Comparison of ENCODE assay signal across 9 mouse cellular contexts in genomic region chr15:84714730-84715129, GRCm38 (mm10). TPM values are rescaled to one million over a fixed set of nuclear protein-coding genes. Genes with fewer than 3 reads are reported as not detected.
DNase-seq lines count a peak whose midpoint lies in the region; ATAC-seq and TF ChIP-seq lines count a peak whose summit lies in the region.
"Had no signal": no experiment of that assay in that cellular context is flagged by ENCODE, and none has a peak within 500 bp of the region (broad histone marks: within the 10 kb centered on the region; RNA-seq: fewer than 3 reads in every experiment).

No protein-coding gene starts in this region.

- peak; percentile 30 to 32 for DNase-seq in B cell, adult 2 months
- peak; percentile 46 for DNase-seq in WW6 (ENCODE audit: low read depth, low spot score)
- DNase-seq in forebrain, embryonic 10.5 days (ENCODE audit: extremely low spot score, low spot score) = peak; percentile 71
- peak; percentile 94 for DNase-seq in heart, postnatal 0 days (ENCODE audit: low spot score)
- DNase-seq in kidney, postnatal 25 days = peak; percentile 84 to 94
- peak; percentile 46 to 56 for DNase-seq in spleen, postnatal 36 days (ENCODE audit: low spot score in 2 of 2)

- peaks cover 20% of the 10 kb centered on the region for H3K4me1 ChIP-seq in forebrain, embryonic 10.5 days
- peaks cover 26% of the 10 kb centered on the region for H3K4me1 ChIP-seq in heart, postnatal 0 days (ENCODE audit: control insufficient read depth, insufficient read depth)

- WGBS in forebrain, embryonic 10.5 days = 2% methylated on average over 17 of the region's 17 CpGs
- under 1% methylated on average over 17 of the region's 17 CpGs for WGBS in heart, postnatal 0 days

- H3K27me3 ChIP-seq in forebrain, embryonic 10.5 days (ENCODE audit: poor library complexity, severe bottlenecking) = peaks cover 57% of the 10 kb centered on the region
- H3K27me3 ChIP-seq in heart, postnatal 0 days (ENCODE audit: control insufficient read depth, insufficient read depth, low read length) = no peaks in the 10 kb centered on the region

- H3K36me3 ChIP-seq in forebrain, embryonic 10.5 days (replicated peaks) = no peaks in the 10 kb centered on the region
- H3K36me3 ChIP-seq in heart, postnatal 0 days (replicated peaks; ENCODE audit: control insufficient read depth, insufficient read depth, low read length) = no peaks in the 10 kb centered on the region

- peak; percentile 85 for TF ChIP-seq EP300 in heart, postnatal 0 days (IDR thresholded peaks at IDR 0.05; ENCODE audit: low read depth)

- H3K27ac ChIP-seq in forebrain, embryonic 10.5 days = peak overlapping the region; percentile 80
- H3K27ac ChIP-seq in heart, postnatal 0 days (ENCODE audit: low read depth) = peak overlapping the region; percentile 88

- peak; percentile 89 for ATAC-seq in heart, postnatal 0 days (ENCODE audit: insufficient read depth, low read depth)
- ATAC-seq in megakaryocyte progenitor cell, adult 5-6 weeks (replicated peaks; ENCODE audit: poor library complexity) = peak; percentile 90
- no peak for ATAC-seq in erythroid progenitor cell, adult 5-6 weeks (replicated peaks; ENCODE audit: low FRiP score, poor library complexity, severe bottlenecking)

- H3K4me2 ChIP-seq in heart, postnatal 0 days (ENCODE audit: low read depth, low read length) = peak overlapping the region; percentile 47

- H3K9me3 ChIP-seq in forebrain, embryonic 10.5 days = no peaks in the 10 kb centered on the region
- H3K9me3 ChIP-seq in heart, postnatal 0 days (replicated peaks; ENCODE audit: control insufficient read depth, low read length) = no peaks in the 10 kb centered on the region

- H3K9ac ChIP-seq in heart, postnatal 0 days (replicated peaks; ENCODE audit: low read depth, low read length) = peak overlapping the region; percentile 13; the same call in 1 of the 2 replicates

- H3K4me3 ChIP-seq in forebrain, embryonic 10.5 days = peak overlapping the region; percentile 38
- peak overlapping the region; percentile 18 for H3K4me3 ChIP-seq in heart, postnatal 0 days (ENCODE audit: low read depth, low read length)
- H3K4me3 ChIP-seq: erythroblast, embryonic 14.5 days had no signal

- peak; percentile 8; the same call in 1 of the 2 replicates for TF ChIP-seq CTCF in heart, postnatal 0 days (IDR thresholded peaks at IDR 0.05; ENCODE audit: low read depth)

RNA-seq across cellular contexts. Expression of gene Arhgap8, which starts 5.1 kb away (rescaled TPM):
- 2.1 and 2.2 TPM in 2 replicates for polyA plus RNA-seq in forebrain, embryonic 10.5 days (2016; fragmentation: Nextera tagmentation; extraction: Ambion mirVana)
- 3.7 TPM in 1 of 2 replicates, not detected in the other for total RNA-seq in heart, postnatal 0 days (2014; rRNA removed; ENCODE audit: low replicate concordance)
- polyA plus RNA-seq in heart, postnatal 0 days (2015; fragmentation: Nextera tagmentation; extraction: Ambion mirVana) = 1.2 and 1.3 TPM in 2 replicates
- not detected in 2 replicates for total RNA-seq in megakaryocyte progenitor cell, adult 5-6 weeks (2015)
- total RNA-seq in megakaryocyte progenitor cell, adult 5-6 weeks (2017) = not detected in 2 replicates
- total RNA-seq in erythroid progenitor cell, adult 5-6 weeks (2015; ENCODE audit: low replicate concordance) = not detected in 2 replicates
- not detected in 2 replicates for total RNA-seq in erythroid progenitor cell, adult 5-6 weeks (2017; ENCODE audit: low replicate concordance)
- polyA plus RNA-seq: erythroblast, embryonic 14.5 days had no signal

RNA-seq across cellular contexts. Expression of gene Prr5, which starts 45.3 kb away (rescaled TPM):
- 14.1 and 14.3 TPM in 2 replicates for polyA plus RNA-seq in forebrain, embryonic 10.5 days (2016; fragmentation: Nextera tagmentation; extraction: Ambion mirVana)
- 7.3 and 14.8 TPM in 2 replicates for total RNA-seq in heart, postnatal 0 days (2014; rRNA removed; ENCODE audit: low replicate concordance)
- 5.6 and 6.5 TPM in 2 replicates for polyA plus RNA-seq in heart, postnatal 0 days (2015; fragmentation: Nextera tagmentation; extraction: Ambion mirVana)
- 10.0 and 11.1 TPM in 2 replicates for total RNA-seq in megakaryocyte progenitor cell, adult 5-6 weeks (2015)
- 3.7 and 7.6 TPM in 2 replicates for total RNA-seq in megakaryocyte progenitor cell, adult 5-6 weeks (2017)
- total RNA-seq in erythroid progenitor cell, adult 5-6 weeks (2015; ENCODE audit: low replicate concordance) = 5.4 TPM in 1 of 2 replicates, not detected in the other
- 0.39 TPM in 1 of 2 replicates, not detected in the other for total RNA-seq in erythroid progenitor cell, adult 5-6 weeks (2017; ENCODE audit: low replicate concordance)

Comparison
In these comparisons a context has a peak if more than half of its experiments do, and no peak if none do; other contexts are left out.
1. DNase-seq: peak in every context shown above with its lines; median percentile 94 in heart, postnatal 0 days; 89 in kidney, postnatal 25 days; 71 in forebrain, embryonic 10.5 days; 51 in spleen, postnatal 36 days; 46 in WW6; 31 in B cell, adult 2 months.